Mouse (Mus musculus): ENCODE data around the gene Rffl.
A peak's percentile ranks its signal among the peaks of the same experiment; 100 is the strongest.

The Rffl gene

DNA sequence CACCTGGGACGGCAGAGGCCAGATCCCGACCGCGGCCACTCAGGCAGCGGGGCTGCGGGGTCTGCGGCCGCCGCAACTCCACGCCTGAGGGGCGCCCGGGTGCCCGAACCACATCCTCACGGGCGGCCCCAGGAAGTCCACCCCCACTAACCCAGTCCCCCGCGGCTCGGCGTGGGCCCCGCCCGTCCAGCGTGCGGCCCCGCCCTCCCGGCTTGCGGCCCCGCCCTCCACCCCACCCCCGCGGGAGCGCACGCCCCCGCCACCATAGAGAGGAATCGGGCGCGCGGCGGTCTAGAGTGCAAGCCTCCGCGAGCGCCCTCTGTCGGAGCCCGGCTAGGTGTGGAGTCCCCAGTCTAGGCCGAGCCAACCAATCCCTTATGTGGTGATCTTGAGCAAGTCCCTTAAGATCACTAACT lies at the start of gene Rffl:
TSS of gene Rffl (minus strand) at position 180 of the 416 bp plus-strand sequence.
- DNase-seq (ENCODE audit: low read depth in 2 of 2, low spot score in 2 of 2), result peak; percentile 92 to 93

DNA sequence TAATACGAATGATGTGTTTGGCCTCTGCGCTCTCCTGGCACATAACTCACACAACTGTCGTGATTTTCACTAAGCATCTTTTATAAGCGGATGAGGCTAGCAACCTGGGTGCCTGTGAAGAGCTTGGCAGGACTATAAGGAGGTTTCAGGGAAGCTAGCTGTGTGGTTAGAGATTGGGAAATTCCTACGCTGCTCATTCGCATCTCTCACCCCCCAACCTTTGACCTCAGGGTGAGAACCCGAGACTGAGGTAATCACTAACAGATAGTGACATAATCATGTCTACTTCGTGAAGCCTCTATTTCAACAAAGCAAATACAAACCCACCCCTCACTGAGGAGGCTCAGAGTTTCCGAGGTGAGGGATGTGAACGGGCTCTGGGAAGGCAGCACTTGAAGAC lies 49.8 kb upstream of the Rffl start:
- no peak for DNase-seq (ENCODE audit: low read depth in 2 of 2, low spot score in 2 of 2)

DNA sequence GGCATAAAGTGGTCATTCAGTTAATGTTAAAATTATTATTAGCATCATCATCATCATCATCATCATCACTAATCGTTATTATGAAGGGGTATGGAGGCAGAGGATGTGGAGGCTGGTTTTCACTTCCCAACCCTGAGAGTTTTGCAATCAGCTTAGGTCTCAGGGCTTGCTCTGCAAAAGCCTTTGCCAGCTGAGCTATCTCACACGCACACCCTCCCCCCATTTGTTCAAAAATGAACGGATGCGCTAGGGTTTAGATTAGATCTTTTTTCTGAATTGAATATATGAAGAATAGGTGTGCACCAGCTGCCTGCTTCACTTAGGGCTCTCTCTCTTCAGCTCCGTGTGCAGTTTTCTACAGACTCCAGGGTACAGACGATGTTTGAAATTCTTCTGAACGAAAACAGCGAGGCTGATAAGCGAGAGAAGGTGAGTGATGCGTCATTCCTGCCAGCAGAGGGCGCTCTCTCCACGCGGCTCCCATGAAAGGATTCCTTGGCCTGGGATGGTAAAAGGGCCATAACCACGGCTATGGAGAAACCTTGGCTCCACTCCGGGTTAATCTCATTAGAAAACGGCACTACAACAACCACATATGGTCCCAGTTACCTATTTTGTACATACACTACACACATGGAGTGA lies 43.8 kb upstream of the Rffl start:
- DNase-seq (ENCODE audit: low read depth in 2 of 2, low spot score in 2 of 2), result peak; percentile 67 to 69

DNA sequence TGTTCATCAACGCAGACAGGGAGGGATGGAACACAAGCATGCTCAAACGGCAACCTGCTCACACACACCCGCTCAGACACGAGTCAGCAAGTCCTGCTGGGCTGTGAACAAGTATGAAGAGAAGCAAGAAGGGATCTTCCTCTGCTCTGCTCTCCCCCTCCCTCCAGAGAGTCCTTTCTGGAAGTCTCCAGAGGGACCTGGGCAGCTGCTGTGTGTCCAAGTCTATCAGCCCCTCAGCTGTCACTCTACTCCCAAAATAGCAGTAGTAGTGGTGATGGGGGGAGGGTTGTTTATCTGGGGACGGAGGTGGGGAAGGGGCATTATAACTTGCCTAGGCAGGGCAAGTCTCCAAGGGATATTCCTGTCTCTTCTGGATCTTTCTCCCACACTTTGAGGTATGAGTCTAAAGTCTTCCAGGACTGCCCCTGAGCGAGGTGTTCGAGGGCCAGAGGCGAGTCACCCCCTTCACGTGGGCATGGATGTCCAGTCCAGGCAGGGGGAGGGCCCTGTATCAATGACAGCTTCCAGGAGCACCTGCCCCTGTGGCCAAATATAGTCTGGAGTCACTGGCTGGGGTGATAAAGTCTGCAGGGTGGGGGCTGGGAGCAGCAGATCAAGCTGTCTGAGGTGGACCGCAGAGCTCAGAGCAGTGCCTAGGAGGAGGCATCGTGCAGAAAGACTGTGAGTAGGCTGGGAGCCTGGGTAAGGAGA lies 39.8 kb upstream of the Rffl start:
- DNase-seq (ENCODE audit: low read depth in 2 of 2, low spot score in 2 of 2), result no peak

DNA sequence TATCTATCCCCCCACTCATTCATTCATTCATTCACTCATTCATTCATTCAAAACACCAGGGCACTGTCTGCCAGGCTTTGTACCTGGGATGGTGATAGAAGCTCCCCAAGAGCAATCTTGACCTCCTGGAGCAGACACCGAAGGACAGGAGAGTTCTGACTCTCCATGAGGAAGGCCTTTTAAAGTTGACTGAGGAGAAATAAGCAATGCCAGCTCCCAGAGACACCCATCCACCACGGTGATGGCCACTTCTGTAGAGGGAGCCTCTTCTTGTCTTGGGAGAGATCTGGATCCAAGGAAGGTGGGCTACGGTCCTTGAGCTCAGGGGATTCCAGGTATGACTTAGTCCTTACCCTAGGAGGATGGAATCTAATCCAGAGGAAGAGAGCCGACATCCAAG lies 39.2 kb upstream of the Rffl start, which contains the start of gene Unc45b:
TSS of gene Unc45b (plus strand) at position 301 of the 400 bp plus-strand sequence.
- DNase-seq (ENCODE audit: low read depth in 2 of 2, low spot score in 2 of 2), result no peak

DNA sequence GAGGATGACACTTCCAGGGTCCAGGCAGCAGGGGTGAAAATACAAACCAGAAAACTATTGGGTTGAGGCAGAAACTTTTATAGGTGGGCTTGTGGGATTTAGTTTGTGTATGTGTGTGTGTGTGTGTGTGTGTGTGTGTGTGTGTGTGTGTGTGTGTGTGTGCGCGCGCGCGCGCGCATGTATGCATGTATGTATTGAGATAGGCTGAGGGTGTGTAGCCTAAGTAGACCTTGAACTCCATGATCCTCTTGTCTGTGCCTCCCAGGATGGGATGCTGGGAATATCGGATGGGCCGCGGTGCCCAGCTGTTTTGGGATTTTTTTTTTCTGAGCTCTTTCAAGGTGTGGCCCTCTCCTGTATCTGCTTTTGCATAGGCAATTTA lies 37.6 kb upstream of the Rffl start:
- DNase-seq (ENCODE audit: low read depth in 2 of 2, low spot score in 2 of 2), result no peak

DNA sequence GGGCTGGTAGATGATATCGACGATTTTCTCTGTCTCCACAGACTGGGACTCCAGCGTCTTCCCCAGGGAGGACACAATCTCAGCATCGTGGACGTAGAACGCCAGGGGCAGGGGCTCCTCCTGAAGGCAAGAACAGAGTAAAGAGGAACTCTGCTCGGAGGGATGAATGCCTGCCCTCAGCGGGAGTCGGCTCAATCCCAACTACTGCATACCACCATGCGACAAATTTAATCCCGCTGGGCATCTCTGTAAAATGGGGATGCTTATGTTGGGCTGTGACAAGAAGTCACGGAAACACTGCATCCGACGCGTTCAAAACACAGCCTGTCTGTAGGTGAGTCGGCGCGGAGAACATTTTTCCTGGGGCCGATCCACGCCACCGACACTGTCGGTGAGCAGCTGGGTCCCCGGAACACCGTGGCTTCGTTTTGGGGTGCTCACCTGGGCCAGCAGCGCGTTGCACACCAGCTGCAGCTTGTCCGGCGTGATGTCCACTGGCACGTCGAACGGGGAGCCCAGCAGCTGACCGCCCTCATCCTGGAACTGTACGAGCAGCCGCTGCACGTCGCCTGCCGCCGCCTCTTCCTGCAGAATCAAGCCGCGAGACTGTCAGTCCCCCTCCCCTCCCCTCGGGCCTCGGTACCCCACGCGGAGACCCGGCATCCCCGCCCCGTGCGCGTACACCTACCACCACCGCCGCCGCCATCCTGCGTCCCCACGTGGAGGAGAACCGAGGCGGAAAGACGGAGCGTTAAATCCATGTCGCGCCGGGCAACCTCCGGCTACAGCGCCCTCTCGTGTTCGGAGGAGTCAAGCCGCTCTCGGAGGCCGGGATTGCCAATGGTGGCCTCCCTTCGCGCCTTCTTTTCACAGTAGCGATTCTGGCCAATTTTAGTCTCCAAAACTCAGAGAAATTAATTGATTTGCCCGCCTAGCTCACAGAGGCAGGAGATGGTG lies 36.9 kb upstream of the Rffl start, which contains the start of gene Nle1:
TSS of gene Nle1 (minus strand) at position 761 of the 957 bp plus-strand sequence.
- peak; percentile 95 to 98 for DNase-seq (ENCODE audit: low read depth in 2 of 2, low spot score in 2 of 2)

DNA sequence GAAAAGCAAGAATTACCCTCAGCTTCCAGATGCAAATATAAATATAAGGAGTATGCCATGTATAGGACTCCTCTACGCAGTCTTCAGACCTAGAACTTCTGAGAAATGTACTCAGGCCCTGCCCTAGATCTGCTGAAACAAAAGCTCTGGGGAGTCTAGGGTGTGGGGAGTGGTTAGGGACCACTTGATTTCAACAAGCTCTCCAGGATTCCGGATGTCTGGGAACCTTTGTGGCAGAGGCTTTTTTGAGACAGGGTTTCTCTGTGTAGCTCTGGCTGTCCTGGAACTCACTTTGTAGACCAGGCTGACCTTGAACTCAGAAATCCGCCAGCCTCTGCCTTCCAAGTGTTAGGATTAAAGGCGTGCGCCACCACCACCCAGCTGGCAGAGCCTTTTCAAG lies 34.8 kb upstream of the Rffl start:
- DNase-seq (ENCODE audit: low read depth in 2 of 2, low spot score in 2 of 2), result no peak

DNA sequence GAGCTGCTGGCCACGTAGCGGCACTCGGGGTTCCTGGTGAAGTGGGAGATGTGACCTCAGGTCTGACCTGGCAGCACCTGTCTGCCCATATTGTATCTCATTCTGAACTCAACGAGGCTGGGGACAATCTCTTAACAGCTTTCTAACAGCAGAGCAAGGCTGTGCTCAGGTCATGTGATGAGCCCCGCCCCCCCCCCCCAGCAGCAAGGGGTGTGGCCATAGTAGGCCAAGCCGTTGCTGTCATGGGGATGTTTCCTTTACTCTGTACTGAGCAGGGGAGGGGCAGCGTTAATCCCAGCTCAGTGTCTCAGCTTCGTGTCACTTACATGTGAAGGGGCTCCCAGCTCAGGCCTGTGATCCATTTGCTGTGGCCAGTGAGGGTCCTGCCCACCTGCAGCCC lies 33.9 kb upstream of the Rffl start:
- no peak for DNase-seq (ENCODE audit: low read depth in 2 of 2, low spot score in 2 of 2)

DNA sequence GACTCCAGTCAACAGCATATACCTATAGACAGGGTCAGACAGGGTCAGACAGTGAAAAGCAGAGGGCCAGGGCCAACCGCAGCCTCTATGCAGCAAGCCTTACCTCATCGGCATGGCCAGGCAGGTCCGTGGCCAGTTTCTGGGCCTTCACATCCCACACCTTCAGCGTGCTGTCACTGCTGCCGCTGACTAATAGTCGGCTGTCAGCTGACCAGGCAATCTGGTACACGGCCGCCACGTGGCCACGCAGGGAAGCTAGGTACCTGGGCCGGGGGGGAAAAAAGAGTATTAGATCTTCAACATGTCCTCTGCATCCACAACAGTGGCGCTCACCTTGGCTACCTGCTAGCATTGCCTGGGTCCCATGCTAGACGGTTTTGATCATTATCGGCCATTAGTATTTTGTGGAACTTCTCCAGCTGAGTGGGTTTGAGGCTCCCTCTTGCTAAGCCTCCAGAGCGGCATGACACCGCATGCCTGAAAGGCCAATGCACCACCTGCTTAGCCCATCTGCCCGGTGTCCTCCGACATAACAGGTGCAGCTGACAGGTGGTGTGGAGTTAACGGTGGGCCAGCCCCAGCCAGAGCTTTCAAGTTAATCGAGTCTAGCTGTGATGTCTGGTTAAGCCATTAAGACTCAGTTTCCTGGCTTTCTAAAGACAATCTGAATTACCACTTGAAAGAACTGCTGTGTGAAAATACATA lies 30.7 kb upstream of the Rffl start:
- no peak for DNase-seq (ENCODE audit: low read depth in 2 of 2, low spot score in 2 of 2)

DNA sequence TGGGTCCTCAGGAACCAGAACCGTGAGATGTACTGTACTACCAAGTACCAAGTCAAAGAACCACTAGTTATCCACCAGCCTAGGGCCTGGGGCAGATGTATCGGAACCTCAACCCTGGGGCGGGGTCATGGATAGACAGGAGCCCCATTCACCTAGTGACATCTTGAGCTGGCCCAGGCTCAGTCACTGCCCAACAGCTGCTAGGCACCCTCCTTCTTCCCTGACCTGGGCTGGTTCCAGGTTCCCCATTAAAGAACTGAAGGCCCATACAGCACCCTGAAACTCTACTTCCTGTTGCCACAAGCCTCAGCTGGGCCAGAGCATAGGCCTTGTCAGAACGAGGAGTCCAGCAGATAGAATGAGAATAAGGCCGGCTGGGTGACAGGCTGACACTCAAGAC lies 28.7 kb upstream of the Rffl start:
- DNase-seq (ENCODE audit: low read depth in 2 of 2, low spot score in 2 of 2), result no peak

DNA sequence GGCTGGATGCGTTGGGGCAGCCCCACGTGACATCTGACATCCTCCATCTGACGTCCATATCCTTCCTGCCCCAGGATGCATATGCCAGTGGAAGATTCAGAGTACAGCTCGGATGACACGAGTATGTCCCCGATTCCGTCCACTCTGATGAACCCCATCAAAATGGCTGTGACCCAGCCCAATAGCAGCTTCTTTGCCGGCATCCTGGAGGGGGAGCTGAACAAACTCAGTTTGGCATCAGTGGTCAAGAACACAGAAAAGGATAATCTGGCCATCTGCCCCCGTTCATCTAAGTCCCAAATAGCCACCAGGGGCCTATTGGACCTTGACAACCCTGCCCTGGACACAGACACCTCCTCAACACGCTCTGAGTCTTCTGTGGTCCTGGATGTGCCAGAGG lies 26.5 kb upstream of the Rffl start:
- DNase-seq (ENCODE audit: low read depth in 2 of 2, low spot score in 2 of 2), result no peak

DNA sequence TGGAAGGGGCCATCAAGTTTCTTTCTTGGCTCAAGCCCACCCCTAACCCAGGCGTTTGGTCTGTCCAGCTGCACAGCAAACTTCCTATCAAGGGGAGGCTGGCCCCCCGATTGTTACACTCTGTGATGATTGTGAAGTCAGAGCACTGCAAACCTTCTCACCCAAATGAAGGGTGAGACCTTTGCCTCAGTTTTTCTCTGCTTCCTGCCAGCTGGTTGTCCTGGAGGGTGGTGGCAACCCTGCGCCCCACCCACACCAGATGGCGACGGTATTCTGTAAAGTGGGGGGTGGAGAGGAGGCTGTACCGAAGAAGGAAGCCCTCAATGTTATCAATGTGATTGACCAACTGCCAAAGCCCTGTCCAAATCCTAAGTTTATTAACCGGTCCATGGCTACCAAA lies 20.9 kb upstream of the Rffl start, which contains the start of gene Fndc8:
TSS of gene Fndc8 (plus strand) at position 189 of the 400 bp plus-strand sequence.
- DNase-seq (ENCODE audit: low read depth in 2 of 2, low spot score in 2 of 2), result no peak

DNA sequence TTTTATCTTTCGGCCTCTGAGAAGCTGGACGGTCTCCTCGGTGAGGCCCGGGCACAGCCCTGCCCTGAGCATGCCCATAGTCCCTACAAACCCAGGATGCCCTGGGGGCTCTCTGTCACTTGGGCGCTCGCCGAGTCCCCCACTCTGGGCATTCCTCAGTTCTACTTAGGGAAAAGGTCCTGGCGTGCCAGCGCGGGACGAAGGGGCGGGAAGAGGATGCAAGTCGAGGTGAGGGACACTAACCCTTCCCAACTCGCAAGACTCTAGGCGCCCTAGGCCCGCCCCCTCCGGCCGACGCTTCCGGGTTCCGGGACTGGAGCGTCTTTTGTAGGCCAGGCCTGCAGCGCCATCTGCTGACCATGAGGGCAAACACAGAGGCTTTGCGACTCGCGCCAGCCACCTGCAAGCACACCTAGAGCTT lies 19.3 kb upstream of the Rffl start, which contains the start of gene Rad51d:
TSS of gene Rad51d (minus strand) at position 273 of the 421 bp plus-strand sequence.
- DNase-seq (ENCODE audit: low read depth in 2 of 2, low spot score in 2 of 2), result peak; percentile 90 to 93

DNA sequence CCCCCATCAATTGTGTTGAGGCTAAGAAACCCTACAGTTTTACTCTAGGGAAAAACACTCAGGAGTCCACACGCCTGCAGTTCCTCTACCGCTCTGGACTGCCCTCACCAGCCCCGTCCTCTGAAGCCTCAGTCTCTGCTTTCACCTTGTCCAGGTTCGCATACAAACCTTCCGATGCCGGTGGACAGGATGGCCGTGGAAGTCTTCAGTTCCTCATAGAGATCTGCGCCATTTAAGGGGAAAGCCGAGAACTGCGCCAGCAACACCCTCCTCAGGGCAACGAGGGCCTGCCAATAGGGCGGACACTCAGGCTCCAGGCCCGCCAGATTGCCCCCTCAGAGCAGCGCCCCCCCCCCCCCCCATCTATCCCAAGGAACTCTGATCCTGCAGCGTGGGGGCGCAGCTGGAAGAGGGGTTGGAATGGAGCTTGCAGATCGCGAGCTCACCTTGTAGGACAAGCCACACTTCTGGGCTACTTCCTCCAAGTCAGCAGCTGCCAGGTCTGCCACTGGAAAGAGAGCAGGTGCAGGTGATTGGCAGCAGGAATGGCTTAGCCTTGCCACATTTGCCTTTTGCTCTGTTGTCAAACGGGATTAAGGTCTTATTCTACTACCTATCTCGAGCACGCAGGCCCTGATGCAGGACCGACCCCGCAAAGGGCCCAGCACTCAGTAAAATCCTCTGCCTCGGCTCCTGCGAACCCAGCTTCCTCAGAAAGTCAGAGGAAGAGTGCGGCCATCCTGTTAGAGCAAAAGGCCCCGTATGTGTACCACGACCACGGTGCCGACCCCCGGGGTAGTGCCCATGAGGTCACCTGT lies 18.7 kb upstream of the Rffl start:
- DNase-seq (ENCODE audit: low read depth in 2 of 2, low spot score in 2 of 2), result peak in 1 of 2 experiments; percentile 4

DNA sequence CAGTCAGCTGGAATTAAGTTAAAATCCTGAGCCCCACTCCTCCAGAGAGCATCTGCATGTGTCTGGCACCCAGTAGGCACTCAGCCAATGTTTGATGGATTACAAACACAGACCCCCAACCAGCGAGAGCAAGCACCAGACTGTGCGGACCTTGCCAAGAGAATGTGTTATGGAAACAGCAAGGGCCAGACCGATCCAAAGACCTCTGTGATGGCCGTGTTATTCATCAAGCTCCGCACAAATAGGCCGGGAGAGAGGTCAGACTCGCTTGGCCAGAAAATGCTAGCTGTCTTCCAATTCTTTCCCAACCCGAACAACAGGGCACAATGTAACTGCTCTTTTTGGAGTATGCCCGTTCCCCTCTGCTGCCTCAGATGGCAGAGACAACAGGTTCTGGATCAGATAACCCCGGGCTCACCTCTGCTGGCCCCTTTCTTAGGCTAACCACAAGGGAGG lies 17.5 kb upstream of the Rffl start:
- no peak for DNase-seq (ENCODE audit: low read depth in 2 of 2, low spot score in 2 of 2)

DNA sequence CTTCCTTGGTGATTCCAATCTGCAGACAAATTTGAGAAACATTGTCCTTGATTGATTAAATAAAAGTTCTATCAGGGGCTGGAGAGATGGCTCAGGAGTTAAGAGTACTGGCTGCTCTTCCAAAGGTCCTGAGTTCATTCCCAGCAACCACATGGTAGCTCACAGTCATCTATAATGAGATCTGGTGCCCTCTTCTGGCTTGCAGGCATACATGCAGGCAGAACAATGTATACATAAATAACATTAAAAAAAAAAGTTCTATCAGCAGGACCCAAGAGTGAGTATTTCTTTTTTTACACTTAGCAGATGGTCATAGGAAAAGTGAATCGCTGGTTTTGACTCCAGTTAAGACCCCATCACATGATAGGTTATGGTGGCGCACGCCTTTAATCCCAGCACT lies 15.5 kb upstream of the Rffl start:
- no peak for DNase-seq (ENCODE audit: low read depth in 2 of 2, low spot score in 2 of 2)

DNA sequence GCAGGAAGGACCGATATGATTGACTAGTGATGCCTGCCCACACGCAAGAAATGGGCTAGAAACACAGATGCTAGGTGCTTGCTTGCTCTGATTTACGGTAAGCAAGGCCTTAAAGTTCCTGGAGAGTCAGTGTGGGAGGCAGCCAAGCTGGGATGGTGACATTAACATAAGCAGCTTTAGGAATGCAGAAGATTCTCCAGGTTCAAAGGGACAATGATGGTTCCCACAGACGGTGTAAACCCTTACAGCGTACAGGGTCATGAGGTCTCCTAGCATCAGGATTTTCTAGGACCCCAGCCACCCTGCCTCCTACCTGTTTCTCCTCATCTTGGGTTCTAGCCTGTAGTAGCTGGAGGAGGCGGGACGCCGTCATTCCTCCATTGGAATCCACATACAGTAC lies 12.2 kb upstream of the Rffl start:
- DNase-seq (ENCODE audit: low read depth in 2 of 2, low spot score in 2 of 2), result no peak

DNA sequence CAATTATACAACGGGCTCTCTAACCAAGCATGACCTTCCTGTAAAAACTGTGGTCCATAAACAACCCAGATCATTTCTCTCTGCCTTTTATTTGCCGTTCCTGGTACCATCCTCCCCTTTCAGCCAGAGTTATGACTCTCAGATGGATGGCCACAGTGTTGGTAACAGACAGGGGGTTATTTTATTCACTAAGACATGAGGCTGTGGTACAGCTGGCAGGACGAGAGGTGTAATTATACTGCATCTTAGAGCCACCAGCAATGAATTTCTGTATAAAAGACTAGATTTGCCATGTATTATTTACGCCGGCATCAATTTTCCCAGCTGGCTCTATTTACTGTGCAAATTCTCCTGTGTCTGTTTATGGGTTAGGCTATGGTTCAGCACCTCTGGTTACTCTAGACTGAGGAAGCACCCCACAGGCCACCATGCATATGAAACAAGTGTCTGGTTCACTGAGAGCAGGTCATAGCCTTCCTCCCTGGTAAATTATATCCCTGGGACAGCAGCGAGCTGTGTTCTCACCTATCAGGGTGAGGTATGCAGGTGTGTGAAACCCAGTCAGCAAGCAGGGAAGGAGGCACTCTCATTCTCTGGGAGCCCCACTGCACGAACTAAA lies 6.8 kb upstream of the Rffl start:
- no peak for DNase-seq (ENCODE audit: low read depth in 2 of 2, low spot score in 2 of 2)
